Mouse (Mus musculus) heart, postnatal 4 days (tissue): ENCODE measurements around the gene Trappc6b. TPM values are rescaled to one million over a fixed set of nuclear protein-coding genes. Genes with fewer than 3 reads are reported as not detected.
A peak's percentile ranks its signal among the peaks of the same experiment; 100 is the strongest.

ENCODE experiments used
- DNase-seq: peaks from one replicate; pipeline ENCODE4 v3.0.0; 2021
- total RNA-seq, 2 experiments: library from RNA; stranded (reverse); gene quantifications; 2 replicates each; pipeline ENCODE4 v1.2.3; 2021

Trappc6b gene
- total RNA-seq, 2 experiments from 2014 or later, result 56.6 to 63.5 TPM

DNA sequence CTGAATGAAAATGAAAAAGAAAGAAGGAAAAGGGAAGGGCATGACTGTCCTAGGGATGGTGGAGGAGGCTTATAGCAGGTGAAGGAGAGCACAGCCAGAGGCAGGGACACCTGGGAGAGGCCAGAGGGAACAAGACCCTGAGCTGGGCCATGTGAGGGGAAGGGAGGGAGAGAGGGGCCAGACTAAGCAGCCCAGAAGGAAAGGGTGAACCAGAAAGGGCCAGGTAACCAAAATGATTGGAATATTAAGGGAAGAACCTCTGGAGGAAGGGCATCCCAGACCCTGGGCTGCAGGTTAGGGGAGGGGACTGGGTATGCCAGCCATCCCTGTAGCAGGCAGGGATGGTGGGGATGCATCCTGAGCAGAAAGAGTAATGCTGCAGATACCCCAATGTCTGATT, 7.3 kb downstream of the Trappc6b start:
- no peak for DNase-seq

DNA sequence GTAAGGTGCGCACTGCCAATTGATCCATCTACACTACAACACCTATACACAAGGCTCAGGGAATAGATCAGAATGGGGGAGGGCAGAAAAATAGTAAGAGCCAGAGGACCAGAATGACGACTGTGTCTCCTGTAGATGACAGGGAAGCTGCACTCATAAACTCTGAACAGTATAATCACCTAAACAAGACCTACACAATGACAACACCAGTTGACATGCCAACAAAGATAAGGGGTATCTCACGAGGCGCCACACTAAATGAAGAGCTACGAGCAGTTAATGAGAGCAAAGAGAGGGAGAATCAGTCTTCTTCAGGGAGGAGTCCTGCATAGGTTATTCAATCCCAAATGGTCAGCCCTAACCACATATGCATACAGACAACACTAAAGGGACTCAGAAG, 8.1 kb downstream of the Trappc6b start:
- DNase-seq, result no peak

DNA sequence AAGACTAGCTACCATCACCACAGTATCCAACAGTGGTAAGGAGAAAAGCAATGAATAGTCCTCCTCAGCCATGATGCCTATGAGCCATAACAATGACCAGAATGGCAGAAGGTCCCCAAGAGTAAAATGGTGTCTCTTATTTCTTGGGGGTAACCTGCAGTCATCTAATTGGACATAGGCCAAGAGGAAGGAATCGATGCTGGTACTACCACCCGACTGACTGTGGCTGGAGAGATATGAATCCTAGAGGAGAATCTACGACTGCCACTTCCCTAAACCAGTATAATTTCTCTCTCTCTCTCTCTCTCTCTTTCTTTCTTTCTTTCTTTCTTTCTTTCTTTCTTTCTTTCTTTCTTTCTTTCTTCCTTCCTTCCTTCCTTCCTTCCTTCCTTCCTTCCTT, 8.8 kb downstream of the Trappc6b start:
- DNase-seq, result no peak

DNA sequence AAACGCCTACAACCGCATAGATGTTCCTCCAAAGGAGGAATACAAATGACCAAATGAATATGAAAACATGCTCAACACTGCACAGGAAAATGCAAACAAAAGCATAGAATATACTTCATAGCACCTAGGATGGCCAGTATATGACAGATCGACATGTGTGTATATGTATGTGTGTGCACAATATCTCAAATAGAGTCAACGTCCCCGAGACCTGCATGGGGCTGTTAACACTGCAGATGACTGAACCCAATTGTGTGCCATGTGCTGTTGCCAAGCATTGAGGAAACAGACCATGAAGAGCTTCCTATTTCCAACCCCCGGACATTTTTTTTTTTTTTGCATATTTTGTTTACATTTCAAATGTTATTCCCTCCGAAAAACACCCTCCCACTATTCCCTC, 20.4 kb downstream of the Trappc6b start:
- no peak for DNase-seq

DNA sequence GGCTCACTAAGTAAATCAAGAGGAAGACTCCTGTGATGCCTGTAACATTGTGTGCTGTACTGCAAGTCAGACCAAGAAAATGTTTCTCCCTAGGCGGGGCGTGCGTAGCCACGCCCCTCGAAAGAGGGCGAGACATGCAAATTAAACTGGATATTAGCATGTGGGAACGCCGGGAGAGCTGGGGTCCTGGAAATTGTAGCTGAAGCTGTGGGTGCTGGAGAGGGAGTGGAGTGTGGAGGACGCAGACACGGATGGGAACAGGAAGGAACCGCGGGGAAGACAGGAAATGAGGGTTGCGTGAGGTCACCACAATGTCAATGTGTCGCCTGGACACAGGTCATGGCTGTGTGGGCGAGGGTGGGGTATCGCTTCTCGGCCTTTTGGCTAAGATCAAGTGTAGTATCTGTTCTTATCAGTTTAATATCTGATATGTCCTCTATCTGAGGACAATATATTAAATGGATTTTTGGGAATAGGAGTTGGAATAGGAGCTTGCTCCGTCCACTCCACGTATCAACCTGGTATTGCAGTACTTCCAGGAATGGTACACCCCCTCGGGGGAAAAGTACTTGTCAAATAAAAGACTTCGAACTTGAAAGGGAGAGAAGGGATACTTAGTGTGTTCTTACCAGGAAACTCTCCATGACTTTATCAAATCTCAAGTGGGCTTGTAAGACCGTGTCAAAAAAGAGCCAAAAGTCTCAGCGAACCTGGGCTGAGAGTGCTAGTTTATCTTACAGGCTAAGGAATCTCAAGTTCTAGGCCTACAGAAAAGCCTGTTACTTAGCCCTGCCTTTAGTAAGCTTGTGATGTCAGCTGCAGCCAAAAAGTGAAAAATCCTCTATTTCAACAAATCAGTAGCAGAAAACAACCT, 21.1 kb downstream of the Trappc6b start:
- peak; percentile 55 for DNase-seq

DNA sequence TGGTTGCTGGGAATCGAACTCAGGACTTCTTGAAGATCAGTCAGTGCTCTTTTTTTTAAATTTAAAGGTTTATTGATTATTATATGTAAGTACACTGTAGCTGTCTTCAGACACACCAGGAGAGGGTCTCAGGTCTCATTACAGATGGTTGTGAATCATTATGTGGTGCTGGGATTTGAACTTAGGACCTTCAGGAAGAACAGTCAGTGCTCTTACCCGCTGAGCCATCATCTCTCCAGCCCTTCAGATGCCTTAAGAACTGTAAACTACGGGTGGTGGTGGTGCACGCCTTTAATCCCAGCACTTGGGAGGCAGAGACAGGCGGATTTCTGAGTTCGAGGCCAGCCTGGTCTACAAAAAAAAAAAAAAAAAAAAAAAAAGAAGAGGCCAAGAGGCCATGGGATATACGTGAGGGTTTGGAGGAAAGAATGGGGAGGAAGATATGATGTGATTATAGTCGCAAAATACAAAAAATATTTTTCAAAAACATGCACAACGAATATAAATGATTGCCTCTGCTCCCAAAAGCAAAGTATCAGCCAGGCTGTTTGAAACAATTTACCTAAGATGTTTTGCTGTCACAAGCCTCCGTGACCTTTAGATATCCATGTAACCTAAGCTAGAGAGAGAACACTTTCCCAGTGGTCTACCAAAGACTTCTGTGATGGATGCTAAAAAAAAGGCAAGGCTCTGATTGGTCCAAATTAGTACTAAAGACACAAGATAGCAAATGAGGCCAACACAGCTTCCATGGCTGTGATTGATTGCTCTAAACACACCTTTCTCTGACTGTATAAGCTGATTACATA, 21.9 kb downstream of the Trappc6b start:
- DNase-seq, result no peak

DNA sequence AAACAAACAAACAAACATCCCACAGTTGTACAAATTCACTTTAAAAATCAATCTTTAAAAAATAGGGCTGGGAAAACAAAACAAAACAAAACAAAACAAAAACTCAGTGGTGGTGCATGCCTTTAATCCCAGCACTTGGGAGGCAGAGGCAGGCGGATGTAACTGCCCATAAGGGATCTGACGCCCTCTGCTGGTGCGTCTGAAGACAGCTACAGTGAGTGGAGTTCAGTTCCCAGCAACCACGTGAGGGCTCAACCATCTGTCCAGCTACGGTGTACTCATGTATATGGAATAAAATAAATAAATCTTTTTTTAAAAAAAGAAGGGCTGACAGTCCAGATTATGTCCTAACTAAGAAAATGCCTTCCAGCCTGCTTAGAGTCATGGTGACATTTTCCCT, 29.2 kb downstream of the Trappc6b start:
- no peak for DNase-seq

DNA sequence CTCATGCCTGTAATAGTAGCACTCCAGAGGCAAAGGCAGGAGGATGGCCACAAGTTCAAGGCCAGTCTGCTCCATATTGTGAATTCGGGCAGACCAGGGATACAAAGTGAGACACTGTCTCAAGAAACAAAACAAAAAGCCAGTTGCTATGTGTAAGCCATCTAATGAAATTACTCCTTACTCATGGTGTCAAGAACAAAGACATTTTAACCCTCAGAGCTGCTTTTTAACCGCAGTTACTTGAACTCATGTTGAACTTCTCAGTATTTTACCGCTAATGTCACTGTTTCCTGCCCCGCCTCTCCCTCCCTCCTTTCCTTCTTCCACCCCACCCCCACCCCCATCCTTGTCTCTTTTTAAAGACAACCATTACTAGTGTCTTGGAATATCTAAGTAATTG, 40.0 kb downstream of the Trappc6b start:
- DNase-seq, result no peak

DNA sequence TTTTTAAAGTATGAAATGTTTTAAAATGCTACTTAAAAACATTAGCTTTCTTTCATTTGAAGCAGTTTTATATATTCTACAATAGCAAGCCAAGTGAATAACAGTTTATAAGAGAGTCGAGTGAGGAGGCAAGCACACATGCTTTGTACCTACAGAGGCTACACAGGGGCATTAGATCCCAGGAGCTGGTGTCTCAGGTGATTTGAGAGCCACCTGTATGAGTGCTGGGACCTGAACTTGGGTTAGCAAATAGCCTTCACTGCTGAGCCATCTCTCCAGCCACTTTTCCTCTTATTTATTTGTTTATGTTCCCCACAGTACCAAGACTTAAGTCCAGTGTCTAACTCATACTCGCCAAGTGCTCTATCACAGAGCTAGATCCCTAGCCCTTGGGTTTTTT, 41.4 kb downstream of the Trappc6b start:
- no peak for DNase-seq

DNA sequence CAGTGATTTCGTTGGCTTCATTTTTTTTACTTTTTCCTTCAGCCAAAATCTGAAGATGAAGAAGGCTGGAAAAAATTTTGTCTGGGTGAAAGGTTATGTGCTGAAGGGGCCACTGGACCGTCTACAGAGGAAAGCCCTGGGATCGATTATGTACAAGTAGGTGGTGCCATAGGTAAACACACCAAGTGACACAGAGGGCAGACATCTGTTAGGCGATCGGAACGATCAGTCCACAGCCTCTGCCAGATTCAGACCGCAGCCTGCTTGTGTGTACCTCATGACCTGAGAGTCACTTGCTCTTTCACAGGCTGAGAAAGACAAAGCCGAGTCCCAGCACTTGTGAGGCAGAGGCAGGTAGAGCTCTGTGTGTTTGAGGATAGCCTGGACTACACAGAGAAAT, 43.3 kb downstream of the Trappc6b start:
- DNase-seq, result no peak

DNA sequence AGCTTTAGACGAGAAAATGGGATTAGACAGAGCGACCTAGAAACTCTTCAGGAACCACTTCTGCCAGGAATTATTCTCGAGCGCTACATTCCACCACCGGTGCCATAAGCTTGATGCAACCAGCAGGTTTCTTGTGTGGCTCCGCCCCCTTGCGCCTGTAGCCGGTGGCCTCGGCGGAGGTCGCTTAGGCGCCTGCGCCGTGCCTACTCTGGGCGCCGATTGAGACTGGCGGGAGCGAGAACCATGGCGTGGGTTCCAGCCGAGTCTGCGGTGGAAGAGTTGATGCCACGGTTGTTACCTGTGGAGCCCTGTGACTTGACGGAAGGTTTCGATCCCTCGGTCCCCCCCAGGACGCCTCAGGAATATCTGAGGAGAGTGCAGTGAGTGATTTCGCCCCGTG, 48.0 kb downstream of the Trappc6b start, which contains the start of gene Gemin2:
Gene Gemin2 (plus strand): TSS at position 160 of the 400 bp plus-strand sequence.
- peak; percentile 92 for DNase-seq

DNA sequence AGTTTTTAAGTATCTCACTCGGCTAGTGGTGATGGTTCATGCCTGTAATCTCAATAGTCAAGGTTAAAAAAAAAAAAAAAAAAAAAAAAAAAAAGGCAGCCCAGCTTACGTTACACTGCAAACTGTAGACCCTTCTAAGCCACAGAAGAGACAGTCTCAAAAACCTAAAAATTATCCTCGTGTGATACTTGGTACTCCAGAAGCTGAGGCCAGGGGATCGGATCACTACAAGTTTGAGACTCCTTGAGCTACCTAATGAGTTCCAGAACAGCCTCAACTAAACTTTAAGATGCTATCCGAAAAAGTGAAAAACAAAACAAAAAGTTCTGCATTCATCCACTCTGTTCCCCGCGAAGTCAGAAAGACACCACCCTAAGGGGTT, 48.6 kb downstream of the Trappc6b start:
- DNase-seq, result peak; percentile 10

DNA sequence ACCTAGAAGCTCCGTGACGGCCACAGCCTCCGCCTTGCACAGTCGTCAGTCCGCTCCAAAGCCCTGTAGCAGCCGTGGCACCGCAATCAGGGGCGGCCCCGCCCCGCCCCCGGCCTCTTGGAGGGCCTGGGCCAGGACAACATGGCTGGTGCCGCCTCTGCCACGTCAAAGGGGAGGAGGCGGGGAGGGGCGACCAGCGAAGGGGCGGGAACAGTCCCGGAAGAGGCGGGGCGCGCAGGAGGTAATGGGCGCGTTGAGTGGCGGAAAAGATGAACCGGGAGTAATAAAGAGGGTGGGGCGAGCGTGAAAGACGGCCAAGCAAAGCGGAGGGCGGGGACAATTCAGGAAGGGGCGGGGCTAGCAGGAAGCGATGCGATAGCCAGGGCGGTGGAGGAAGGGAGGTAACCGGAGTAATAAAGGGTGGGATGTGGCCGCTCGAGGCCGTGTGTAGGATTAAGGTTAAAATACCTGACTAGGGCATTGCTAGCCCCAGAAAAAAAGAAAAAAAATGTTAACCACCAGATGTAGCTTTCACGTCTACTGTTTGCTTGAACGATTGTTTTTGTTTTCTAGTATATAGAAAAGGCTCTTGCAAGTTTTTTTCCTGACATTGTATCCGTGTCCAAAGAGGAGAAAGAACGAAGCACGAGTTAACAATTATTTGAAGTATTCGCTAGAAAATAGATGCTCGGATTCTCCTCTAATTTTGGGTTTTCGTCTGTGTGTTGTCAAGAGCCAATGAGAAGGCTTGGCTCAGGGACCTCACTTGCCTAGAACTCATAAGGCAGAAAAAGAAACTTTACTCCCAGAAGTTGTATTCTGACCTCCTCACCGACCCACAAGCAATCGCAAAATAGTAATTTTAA, 49.2 kb downstream of the Trappc6b start, which contains the start of gene Sec23a:
Gene Sec23a (minus strand): TSS at position 174 of the 866 bp plus-strand sequence.
- peak; percentile 99 for DNase-seq

DNA sequence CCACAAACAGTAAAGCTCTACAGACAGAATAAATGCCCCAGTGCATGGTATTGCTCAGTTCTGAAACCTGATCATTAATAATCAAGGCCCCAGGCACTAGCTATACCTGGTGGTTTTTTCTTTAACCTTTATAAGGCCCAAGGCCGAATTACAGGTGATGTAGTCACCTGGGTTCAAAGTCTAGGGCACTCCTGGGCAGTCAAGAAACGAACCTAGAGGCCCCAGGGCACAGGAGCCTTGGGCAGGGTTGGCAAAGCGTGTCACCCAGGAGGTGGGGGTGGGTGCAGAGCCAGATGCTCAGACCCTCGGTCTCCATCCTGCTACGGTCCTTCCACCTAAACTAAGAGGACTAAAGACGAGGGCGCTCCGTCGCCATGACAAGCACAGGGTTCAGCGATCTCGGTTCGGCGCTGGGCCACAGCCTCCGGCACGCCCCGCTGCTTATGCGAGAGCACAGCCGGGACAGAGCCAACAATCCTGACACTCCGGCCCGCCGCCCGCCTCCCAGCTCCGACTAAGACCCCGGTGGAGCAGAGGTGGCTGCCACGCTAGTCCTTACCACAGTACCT, 49.9 kb downstream of the Trappc6b start:
- DNase-seq, result no peak

DNA sequence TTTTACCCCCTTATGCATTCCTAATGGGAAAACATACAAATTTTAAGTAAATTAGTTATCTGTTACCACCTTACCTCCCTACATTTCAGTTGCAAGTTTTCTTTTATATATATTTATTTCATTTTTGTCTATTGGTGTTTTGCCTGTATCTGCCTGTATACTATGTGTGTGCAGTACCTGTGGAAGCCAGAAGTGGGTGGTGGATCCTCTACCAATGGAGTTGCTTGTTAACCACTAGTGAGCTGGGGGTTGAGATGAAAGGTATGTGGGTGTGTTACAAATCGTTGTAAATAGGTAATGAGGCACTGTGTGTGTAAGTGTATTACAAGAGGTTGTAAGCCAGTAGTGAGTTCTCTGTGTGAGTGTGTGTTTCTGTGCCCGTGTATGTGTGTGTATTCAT, 50.8 kb downstream of the Trappc6b start:
- DNase-seq, result no peak

Other genes starting within 250 kb of the Trappc6b start
- 10 to 100 TPM; 51.0 to 53.8 TPM for gene Sec23a, start 49.5 kb downstream of the Trappc6b start, total RNA-seq
- gene Gemin2, start 48.1 kb downstream of the Trappc6b start, total RNA-seq, result 1 to 10 TPM; 8.8 to 9.8 TPM
- gene Pnn, start 5.4 kb upstream of the Trappc6b start, total RNA-seq, result 10 to 100 TPM; 38.5 to 40.4 TPM
- gene Mia2, start 34.3 kb upstream of the Trappc6b start, total RNA-seq, result 10 to 100 TPM; 40.6 to 46.0 TPM
- 1 to 10 TPM; 7.6 to 9.9 TPM for gene Fbxo33, start 158.3 kb upstream of the Trappc6b start, total RNA-seq